Mouse (Mus musculus) intestine, postnatal 0 days (tissue): ENCODE data around the gene Arhgap31. TPM values are rescaled to one million over a fixed set of nuclear protein-coding genes. Genes with fewer than 3 reads are reported as not detected.
"Not testable (repeated sequence)": the region's sequence is repeated elsewhere in the genome, so short reads cannot be mapped to it uniquely, and the experiment has no call there.

Experiments
- ATAC-seq: fragments of 200-750 bp; cut with Nextera tagmentation; 2 replicates; pipeline ENCODE4 v1.8.0; 2017; ENCODE audit warnings: mild to moderate bottlenecking, moderate TSS enrichment, moderate library complexity
- H3K27ac ChIP-seq: fragments of 300-500 bp; sonication (generic); 2 replicates; pipeline ENCODE4 v1.5.1; 2014; ENCODE audit warnings: mild to moderate bottlenecking, low read depth, low read length, moderate library complexity
- H3K27me3 ChIP-seq: fragments of 300-500 bp; sonication (generic); replicated peaks from 2 replicates; pipeline ENCODE4 v1.6.1; 2014; ENCODE audit warnings: low read length, mixed read lengths; ENCODE audit not compliant: control insufficient read depth, insufficient read depth
- H3K36me3 ChIP-seq: fragments of 300-500 bp; sonication (generic); 2 replicates; pipeline ENCODE4 v1.6.1; 2014; ENCODE audit warnings: mild to moderate bottlenecking, moderate library complexity; ENCODE audit not compliant: control insufficient read depth, insufficient read depth
- H3K4me1 ChIP-seq: fragments of 300-500 bp; sonication (generic); replicated peaks from 2 replicates; pipeline ENCODE4 v1.6.1; 2014; ENCODE audit warnings: antibody characterized with exemption, low read length, mixed read lengths; ENCODE audit not compliant: control insufficient read depth, insufficient read depth
- H3K4me2 ChIP-seq: fragments of 300-500 bp; sonication (generic); replicated peaks from 2 replicates; pipeline ENCODE4 v1.6.1; 2014; ENCODE audit warnings: low read depth, mild to moderate bottlenecking, moderate library complexity
- H3K4me3 ChIP-seq: fragments of 300-500 bp; sonication (generic); 2 replicates; pipeline ENCODE4 v1.5.1; 2014; ENCODE audit warnings: low read depth, low read length
- H3K9ac ChIP-seq: fragments of 300-500 bp; sonication (generic); 2 replicates; pipeline ENCODE4 v1.6.1; 2014; ENCODE audit warnings: mild to moderate bottlenecking, low read depth, low read length
- H3K9me3 ChIP-seq: fragments of 300-500 bp; sonication (generic); 2 replicates; pipeline ENCODE4 v1.6.1; 2016; ENCODE audit warnings: mixed run types; ENCODE audit not compliant: control insufficient read depth
- CTCF ChIP-seq: sonication (generic); IDR thresholded peaks from 2 replicates; pipeline ENCODE4 v1.5.1; 2016; ENCODE audit warnings: low read depth, mild to moderate bottlenecking, control low read depth, antibody characterized with exemption, moderate library complexity
- WGBS: fragments of 180-500 bp; shearing (Covaris S2); extraction: QIAGEN DNeasy Blood & Tissue Kit; methylation state at CpG from one replicate; pipeline ENCODE4 v1.1.7; 2014; 5-methylcytosine and 5-hydroxymethylcytosine counted together
- polyA plus RNA-seq: library from polyadenylated mRNA; unstranded; fragments of >200 nt; fragmentation: Nextera tagmentation; extraction: Ambion mirVana; gene quantifications from 2 replicates; pipeline ENCODE4 v1.2.1, GENCODE M21; 2015

Arhgap31 gene
- polyA plus RNA-seq, 1 experiment from 2014 or later, result 2.8 TPM

DNA sequence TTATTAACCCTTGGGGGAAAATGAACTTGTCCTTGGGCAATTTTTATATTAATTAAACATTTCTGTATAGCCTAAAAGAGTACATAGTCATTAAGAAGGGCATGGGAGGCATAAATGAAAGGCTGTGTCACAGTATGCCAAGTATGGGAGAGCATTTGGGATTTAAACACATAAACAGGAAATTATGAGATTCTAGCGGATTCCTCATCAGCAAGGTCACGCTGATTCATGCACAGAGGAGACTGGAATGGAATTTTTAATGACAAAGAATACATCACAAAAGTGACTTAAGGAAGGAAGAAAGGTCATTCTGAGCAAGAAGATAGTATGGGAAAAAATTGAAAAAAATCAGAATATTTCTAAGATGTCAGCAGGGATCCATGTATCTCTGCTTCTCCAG, 31.8 kb downstream of the Arhgap31 start:
- 78% methylated on average over 2 of the region's 2 CpGs for WGBS
- H3K4me1 ChIP-seq, result no peaks in the 10 kb centered on the region
- TF ChIP-seq CTCF, result no peak

DNA sequence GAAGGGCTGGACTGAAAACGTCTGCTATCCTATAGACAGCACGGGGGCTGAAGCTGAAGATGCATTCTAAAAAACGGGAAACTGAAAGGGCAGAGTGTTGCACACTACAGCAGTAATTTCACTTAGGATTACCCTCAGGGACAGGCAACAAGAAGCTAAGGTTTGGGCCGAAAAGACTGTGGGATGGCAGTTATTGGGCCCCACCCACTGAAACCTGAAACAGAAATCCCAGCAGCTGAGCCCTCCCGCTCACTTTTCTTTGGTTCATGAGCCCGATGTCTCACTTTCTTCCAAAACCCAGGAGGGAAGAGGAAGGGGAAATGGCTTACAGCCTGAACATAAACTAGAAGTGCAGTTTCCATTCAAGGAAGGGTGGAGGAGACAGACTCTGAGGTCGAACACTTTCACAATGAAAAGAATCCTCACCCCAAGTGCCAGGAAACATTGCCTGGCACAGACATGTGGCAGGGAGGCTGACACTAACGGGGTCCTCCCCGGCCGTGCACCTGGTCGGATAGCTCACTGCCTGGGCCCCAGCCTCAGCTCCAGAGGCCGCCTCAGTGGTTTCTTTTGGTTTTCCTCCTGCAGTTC, 33.5 kb downstream of the Arhgap31 start:
- Histone ChIP-seq H3K9ac (no peak overlapping the region), H3K4me1 (no peaks in the 10 kb centered on the region), H3K4me2 (no peak overlapping the region), H3K27me3 (no peaks in the 10 kb centered on the region), H3K27ac (no peak overlapping the region), H3K4me3 (no peak overlapping the region), H3K36me3 (no peaks in the 10 kb centered on the region), H3K9me3 (no peaks in the 10 kb centered on the region)
- ATAC-seq, result no peak
- whole genome bisulfite sequencing, result 51% methylated on average over 12 of the region's 12 CpGs
- no peak for TF ChIP-seq CTCF

More for the DNA sequence above, 31.8 kb downstream of the Arhgap31 start:
- Histone ChIP-seq H3K4me2 (no peak overlapping the region), H3K4me3 (no peak overlapping the region), H3K27me3 (no peaks in the 10 kb centered on the region), H3K36me3 (no peaks in the 10 kb centered on the region), H3K9me3 (no peaks in the 10 kb centered on the region), H3K9ac (no peak overlapping the region), H3K27ac (no peak overlapping the region)
- no peak for ATAC-seq

DNA sequence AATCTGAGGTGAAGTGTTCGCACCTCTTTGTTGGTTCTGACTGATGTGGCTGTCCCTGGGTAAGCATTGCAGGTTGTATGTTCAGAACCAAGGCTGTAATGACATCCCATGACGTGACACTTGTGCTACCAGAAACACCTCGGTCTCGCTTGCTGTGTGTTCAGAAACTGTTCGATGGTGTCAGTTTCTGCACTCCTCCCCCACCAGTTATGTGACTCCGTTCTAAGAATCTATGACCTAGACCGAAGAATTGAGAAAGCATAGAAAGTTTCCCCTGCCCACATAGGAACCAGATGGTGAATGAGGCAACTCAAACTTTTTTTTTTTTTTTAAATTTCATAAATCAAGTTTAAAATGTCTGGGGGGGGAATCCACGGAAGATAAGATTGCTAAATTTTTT, 34.2 kb downstream of the Arhgap31 start:
- 85% methylated on average over 8 of the region's 8 CpGs for WGBS
- Histone ChIP-seq H3K36me3 (no peaks in the 10 kb centered on the region), H3K4me3 (no peak overlapping the region), H3K4me2 (no peak overlapping the region), H3K9me3 (no peaks in the 10 kb centered on the region), H3K27me3 (no peaks in the 10 kb centered on the region), H3K27ac (no peak overlapping the region), H3K9ac (no peak overlapping the region), H3K4me1 (no peaks in the 10 kb centered on the region)
- ATAC-seq, result no peak
- TF ChIP-seq CTCF, result no peak

DNA sequence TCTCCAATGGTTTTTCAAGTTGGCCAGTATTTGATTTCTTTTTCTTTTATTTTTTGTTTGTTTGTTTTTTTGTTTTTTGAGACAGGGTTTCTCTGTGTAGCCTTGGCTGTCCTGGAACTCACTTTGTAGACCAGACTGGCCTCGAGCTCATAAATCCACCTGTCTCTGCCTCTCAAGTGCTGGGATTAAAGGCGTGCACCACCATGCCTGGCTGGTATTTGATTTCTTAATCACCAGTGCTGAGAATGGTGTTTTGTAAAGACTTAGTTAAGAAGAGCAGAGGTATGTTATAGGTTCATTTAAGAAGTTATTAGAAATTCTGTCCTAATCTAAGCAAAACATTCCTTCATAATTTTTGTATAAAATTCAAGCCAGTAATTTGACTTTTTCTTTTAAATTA, 35.1 kb downstream of the Arhgap31 start:
- H3K27me3 ChIP-seq, H3K27ac ChIP-seq, H3K4me2 ChIP-seq, H3K9me3 ChIP-seq, H3K4me1 ChIP-seq, ATAC-seq, H3K36me3 ChIP-seq, H3K9ac ChIP-seq, H3K4me3 ChIP-seq: not testable (repeated sequence)
- 79% methylated on average over 2 of the region's 2 CpGs for WGBS

DNA sequence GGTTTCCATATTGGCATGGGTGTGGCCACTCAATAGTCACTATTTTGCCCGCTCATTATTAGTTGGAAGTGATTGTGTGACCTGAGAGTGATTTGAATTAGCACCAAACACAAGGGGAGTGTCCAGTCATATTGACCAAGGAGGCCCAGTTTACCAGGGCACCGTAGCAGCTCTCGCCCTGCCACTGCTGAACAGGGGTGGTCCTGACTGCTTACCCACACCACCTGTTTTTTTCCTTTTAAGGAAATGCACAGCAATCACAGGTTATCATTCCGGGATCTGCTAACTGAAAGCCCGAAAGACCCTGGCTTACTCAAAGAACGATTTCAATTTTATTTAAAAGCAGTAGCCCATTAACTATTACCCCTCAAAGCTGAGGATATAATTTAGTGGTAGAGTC, 35.9 kb downstream of the Arhgap31 start:
- Histone ChIP-seq H3K9ac (no peak overlapping the region), H3K4me2 (no peak overlapping the region), H3K4me1 (no peaks in the 10 kb centered on the region), H3K9me3 (no peaks in the 10 kb centered on the region), H3K27me3 (no peaks in the 10 kb centered on the region), H3K4me3 (no peak overlapping the region), H3K36me3 (no peaks in the 10 kb centered on the region), H3K27ac (no peak overlapping the region)
- 81% methylated on average over 6 of the region's 6 CpGs for WGBS
- TF ChIP-seq CTCF, result no peak
- no peak for ATAC-seq

DNA sequence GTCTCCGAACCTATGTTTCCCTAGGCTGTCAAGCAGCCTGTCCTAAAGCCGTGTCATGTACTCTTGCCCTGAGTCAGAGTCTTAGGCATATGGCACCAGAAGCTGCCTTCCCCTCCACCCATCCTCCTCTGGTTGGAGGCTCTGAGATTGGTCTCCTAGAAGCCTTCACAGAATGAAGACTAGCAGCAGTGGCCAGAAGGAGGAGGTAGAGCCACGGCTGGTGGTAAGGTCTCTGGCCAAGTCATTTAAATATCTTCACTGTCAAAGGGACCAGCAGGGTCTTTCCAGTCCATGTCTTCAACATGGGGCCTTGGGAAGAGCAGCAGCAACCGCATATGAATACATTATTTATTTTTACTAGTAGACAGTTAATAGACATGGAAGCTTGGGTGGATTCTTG, 36.4 kb downstream of the Arhgap31 start:
- no peak for TF ChIP-seq CTCF
- no peaks in the 10 kb centered on the region for H3K27me3 ChIP-seq
- no peak overlapping the region for H3K4me2 ChIP-seq
- no peak overlapping the region for H3K4me3 ChIP-seq
- ATAC-seq, result no peak
- H3K9me3 ChIP-seq, result no peaks in the 10 kb centered on the region
- no peaks in the 10 kb centered on the region for H3K36me3 ChIP-seq
- no peak overlapping the region for H3K27ac ChIP-seq
- 92% methylated on average over 4 of the region's 4 CpGs for WGBS
- no peaks in the 10 kb centered on the region for H3K4me1 ChIP-seq
- no peak overlapping the region for H3K9ac ChIP-seq
